Mouse (Mus musculus) 3T3-L1 (cell line): Measurements from ENCODE around the gene Armcx1.
"Not testable (repeated sequence)": the region's sequence is repeated elsewhere in the genome, so short reads cannot be mapped to it uniquely, and the experiment has no call there.

Source experiments
- DNase-seq: peaks from one replicate; pipeline ENCODE4 v3.0.0-alpha.2; 2015; ENCODE audit warnings: low read depth, low spot score

Gene Armcx1

DNA sequence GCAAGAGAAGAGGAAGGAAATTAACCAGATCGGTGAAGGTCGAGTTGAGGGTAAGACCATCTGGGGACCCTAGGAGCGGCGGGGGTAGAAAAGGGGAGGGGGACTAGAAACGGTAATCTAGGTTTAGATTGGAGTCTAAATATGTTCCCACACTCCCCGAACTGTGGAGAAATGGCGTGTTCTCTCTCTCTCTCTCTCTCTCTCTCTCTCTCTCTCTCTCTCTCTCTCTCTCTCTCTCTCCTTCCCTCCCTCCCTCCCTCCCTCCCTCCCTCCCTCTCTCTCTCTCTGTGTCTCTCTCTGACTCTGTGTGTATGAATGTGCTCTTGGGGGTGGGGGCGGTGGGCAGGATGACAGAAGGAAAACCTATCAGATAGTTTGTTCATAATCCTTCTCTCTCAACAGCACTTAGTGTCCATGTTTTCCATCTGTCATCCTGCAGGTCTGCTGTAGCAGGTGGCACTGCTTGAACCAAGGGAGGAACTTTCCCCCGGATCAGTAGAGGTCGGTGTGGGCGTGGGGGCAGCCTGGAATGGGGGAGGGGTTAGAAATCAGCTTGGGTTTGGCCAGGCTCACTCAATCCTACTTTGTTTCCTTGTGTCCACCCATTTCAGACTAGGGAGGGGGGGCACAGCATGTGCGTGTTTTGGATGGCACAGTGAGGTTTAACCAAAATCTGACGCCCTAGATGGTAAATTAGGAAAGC is 39.7 kb downstream of the Armcx1 start:
- no peak for DNase-seq

DNA sequence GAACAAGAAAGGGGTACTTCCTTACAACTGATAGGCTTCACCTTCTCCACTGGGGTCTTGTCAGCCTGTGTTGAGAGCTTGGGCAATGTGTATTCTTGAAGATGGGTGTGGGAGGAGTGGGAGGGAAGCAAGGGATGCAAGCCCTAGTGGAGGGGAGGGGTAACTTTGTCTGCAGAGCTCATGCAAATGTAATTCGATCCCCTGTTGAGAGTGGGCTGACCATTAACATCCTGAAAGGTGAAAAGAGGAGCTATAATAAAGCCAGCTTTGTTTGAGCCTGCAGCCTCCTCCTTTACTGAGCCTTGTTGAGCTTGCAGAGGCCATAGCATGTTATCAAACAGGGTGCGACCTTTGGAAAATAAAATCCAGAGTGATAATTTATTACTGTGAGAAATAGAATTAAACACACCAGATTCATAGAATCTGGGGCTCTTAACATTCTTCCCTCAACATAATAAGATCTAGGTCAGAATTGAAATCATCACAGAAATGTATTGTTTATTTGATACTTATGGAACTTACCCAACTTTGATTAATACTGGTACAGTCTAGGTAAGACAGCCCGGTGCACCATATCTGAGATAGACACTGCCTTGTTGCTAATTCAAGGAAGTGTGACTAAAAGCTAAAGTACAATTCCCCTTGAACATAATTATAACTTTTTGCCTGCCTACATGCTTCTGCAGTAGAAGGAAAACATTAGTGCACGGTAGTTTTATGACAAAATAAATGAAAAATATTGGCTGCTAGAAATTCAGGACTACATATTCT is 45.9 kb downstream of the Armcx1 start:
- DNase-seq: not testable (repeated sequence)
